Mouse (Mus musculus) gonadal fat pad, adult 2 months (tissue): ENCODE data around the gene Borcs7. TPM values are rescaled to one million over a fixed set of nuclear protein-coding genes. Genes with fewer than 3 reads are reported as not detected.
A peak's percentile ranks its signal among the peaks of the same experiment; 100 is the strongest.

Experiments used
- DNase-seq: peaks from one replicate; pipeline ENCODE4 v3.0.0-alpha.2; 2012; ENCODE audit warnings: low read depth
- polyA plus RNA-seq: library from polyadenylated mRNA; depleted of rRNA; stranded (reverse); fragments of >200 nt; gene quantifications from 2 replicates; pipeline ENCODE4 v1.2.3, GENCODE M21; 2012

Borcs7 gene
- polyA plus RNA-seq, 1 experiment, result 10.7 TPM

DNA sequence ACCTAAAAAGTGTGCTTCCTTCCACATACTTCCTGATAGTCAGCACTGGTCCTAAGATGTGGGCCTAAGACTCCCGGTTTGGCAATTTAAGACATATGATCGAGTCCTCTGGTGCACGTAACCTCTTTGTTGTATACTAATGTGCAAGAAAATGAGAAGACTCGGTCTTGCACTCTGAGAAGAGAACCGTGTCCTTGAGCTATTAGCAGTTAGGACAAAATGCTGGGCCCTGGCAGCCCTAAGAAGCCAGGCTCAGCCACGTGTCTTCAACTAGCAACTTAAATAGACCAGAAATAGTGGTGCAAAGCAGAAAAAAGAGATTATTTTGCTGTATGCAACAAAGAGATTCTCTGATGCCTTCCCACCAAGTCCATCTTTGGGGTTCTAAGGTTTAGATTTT lies 26.9 kb upstream of the Borcs7 start:
- no peak for DNase-seq

DNA sequence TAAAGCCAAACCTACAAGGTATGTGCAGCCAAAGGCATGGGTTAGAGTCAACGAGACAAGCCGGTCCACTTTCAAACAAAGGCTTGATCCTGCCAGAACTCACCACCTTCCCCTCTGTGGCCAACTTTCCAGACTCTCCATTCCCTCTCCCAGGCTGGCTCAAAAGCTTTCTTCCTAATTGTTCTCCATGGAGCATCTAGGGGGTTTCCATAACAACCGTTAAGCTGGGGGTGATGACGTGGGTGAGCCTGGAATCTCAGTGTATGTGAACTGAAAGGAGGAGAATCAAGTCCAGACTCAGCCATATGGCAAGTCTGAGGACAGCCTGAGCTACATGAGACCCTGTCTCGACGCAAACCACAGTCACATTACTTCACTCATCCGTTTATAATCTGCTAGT lies 24.2 kb upstream of the Borcs7 start:
- no peak for DNase-seq

DNA sequence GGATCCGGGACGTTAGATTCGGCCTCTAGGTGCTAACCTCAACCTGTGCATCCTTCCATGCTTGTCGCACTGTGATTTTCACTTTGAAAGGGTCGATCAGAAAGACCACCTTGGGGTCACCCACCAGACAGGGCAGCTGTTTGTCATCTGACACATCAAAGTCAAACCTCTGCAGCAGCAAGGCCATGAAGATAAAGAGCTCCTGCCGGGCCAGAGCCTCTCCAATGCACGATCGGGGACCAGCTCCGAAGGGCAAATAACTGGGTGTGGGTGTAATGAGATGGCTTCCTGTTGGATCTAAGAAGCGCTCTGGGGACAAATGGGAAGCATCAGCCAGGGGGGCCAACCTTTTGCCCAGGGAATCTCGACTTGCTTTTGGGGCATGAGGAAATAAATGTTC lies 22.4 kb upstream of the Borcs7 start:
- DNase-seq, result no peak

DNA sequence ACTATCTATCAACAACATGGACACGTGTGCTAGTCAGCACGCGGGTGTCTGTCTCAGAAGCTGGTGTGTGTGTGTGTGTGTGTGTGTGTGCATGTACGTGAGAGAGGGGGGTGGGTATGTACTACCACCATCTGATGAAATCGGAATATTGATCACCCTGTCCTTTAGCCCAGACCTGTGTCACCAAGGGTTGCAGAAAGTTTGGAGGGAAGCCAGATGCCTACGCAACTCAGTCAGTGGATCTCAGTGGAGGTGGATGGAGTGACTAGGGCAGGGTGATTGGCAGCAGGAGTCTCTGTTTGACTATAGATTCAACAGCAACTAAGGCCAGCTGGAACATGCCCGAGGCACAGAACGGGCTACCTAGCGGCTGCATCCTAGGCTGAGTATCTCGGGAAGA lies 21.4 kb upstream of the Borcs7 start:
- DNase-seq, result no peak

DNA sequence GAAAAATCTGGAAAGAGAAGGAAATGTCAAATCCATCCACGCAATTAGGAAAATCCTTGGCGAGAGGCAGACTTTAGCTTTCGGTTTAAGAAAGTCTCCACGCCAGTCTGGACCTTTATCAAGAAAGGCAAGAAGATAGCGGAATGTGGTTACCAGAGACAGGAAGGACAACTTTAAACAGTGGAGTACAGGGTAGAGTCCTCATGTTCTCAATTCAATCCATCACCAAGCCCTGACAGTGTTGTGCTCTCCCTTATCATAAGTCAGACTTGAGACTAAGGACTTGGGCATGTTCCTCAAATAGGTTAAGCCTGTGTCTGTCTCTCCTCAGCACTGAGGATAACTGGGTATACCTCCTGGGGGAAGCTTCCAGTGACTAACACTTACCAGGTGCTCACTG lies 19.9 kb upstream of the Borcs7 start:
- no peak for DNase-seq

DNA sequence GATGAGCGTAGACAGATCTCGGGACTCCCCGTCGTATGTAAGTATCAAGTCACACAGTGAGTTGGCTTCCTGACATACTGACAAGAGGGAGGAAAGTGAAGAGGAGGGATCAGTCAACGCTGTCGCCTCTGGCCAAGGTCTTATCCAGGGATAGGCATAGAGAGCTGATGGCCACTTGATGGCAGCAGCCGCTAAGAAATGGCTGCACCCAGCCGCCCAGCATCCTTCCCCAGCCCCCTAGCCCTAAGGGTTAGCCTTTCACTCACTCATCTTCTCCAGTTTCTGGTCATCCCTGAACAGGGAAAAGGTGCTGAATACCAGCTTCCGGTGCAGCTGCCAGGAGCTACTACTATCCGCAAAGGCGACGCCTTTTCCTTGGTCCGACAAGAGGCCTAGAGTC lies 19.0 kb upstream of the Borcs7 start:
- no peak for DNase-seq

DNA sequence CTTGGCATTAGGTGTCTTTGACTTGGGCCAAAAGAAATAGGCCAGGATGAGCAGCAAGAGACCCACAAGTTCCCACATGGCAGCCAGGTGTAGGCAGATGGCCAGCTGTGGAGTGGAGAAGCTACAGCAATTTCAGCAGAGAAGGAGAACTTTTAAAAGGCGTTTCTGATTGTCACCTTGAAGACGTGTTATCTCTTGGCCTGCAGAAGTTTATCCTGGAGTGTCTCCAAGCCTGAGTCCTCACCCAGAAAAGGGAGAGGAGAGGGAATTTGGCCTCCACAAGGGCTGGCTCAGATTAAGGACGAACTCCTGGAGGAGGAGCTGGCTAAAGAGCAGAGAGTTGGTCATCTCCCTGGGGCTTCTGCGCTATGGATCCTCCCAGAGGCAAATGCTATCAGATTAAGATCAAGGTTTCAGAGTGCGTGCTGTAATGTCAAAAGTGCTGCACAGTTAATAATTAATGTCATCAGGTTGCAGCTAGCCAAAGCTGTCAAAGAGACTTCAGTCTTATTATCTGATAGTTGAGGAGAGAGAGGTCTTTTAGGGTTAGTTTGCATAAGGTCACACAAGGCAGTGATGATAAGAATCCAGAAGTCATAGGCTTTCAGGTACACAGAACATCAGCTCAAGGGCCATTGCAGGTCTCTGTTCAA lies 16.8 kb upstream of the Borcs7 start, which contains the start of gene Cyp17a1:
TSS of gene Cyp17a1 (minus strand) at position 407 of the 653 bp plus-strand sequence.
- DNase-seq, result peak; percentile 44

DNA sequence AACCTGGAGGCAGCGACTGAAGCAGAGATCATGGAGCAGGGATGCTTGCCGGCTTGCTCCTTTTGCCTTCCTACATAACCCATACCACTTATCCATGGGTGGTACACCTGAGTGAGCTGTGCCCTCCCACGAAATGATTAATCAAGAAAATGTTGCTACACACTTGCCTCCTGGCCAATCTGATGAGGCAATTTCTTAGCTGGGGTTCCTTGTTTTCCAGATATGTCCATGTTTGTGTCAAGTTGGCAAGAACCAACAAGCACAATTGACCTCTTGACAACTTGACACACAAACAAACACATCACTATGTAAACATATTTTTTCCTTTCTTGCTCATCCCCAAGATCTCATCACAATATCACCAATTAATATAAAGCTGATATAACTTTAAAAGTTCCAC lies 14.1 kb upstream of the Borcs7 start:
- DNase-seq, result no peak

DNA sequence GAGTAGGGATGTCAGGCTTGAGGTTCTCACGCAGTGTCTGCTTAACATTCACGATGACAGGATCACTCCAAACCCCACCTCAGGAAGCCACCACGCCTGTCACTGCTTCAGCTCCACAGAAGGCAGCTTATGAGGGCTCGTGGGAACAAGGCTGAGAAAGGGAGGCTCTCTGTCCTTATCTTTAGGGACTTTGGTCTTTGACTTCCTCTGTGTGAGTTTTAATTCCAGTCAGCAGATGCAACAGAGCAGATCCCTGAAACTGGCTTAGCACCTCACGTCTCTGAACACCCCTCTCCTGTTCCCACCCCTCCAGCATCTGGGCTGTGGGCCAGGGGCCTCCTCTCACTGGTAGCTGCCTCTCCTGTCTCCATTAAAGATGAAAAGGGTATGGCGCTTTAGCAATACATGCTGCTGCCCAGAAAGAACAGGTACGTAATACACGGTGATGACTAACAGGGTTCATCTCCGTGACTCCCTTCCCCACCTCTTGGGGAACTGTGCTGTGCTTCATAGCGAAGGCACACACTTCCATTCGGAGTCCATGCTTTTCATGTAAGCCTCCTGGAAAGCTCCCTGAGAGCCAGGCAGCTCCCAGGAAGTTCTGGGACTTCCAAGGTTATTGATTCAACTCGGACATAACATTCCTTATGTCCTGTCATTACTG lies 9.9 kb upstream of the Borcs7 start:
- no peak for DNase-seq

DNA sequence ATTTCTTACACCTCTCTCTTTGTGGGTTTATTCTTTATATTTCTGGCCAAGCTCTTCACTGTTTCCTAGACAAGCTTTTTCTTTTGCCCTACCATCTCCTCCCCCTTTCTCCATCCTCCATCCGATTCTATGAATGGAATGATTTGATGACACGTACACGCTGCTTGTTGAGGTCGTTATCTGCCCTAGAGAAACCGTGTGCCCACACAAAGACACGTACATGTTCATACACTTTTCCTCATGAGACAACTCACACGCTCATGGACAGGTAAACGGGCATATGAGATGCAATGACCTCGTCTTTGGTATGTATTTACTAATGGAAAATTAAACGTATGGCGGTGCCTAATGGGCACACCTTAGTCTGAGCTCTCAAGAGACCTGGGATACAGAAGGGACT lies 681 bp downstream of the Borcs7 start:
- no peak for DNase-seq

DNA sequence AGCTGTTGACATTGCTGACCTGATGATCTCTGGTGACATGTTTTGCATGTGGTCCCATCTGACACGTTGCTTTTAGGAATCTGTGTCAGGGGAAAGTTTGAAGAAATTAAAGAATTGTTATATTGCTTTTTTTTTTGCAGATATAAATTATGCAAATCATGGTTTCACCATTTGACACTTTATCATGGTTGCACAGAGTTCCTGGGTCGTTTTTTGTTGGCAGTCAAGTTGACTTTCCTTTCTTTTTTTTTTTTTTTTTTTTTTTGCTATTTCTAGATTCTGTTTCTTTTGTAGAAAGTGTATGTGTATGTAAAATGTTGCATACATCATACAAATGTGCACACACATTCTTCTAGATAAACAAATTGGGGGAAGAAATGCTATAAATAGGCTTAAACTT lies 1.4 kb downstream of the Borcs7 start:
- no peak for DNase-seq

DNA sequence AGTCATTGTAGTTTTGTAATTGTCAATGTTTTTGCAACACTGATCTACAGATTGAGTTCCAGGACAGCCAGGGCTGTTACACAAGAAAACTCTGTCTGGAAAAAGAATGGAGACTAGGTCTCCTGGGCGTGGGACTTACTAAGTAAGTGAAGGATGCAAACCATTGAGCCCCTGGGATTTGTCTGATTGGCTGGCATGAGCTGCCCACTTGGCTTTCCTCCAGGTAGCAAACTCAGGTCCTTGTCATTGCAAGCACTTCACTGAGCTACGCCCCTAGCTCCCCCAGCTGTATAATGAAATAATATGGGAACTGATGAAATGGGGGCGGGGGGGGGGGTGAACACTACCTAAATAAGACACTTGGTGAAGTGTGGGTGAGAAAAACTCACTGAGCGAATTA lies 3.4 kb downstream of the Borcs7 start:
- no peak for DNase-seq

DNA sequence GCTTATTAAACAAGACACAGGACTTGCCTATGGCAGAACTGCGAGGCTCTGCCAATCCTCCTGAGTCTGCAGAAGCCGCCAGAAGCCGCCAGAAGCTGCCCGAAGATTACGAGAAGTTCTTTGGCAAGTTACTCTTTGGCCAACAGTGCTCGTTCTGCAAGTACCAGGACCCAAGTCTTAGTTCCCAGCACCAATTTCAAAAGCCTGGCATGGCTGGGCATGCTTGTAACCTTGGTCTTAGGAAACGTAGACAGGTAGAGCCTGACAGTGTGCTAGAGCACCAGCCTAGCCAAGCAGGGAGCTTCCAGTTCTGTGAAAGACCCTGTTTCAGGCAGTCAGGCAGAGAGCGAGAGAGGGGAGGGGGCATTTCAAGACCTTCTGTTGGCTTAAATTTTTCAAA lies 6.8 kb downstream of the Borcs7 start:
- peak; percentile 90 for DNase-seq

DNA sequence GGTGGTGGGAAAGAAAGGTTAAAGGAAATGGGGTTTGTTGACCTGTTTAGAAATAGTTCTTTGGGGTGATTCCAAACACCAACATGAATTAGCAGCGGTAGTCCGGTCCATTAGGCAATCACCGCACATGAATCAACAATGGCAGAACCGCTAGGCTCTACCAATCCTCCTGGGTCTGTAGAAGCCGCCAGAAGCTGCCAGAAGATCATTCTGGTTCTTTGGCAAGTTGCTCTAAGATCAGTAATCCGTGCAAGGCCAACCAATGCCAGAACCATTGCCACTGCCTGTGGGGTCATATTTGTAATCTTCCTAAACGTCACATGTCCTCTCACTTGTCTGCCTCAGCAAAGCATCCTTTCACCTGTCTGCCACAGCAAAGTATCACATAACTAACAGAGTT lies 7.2 kb downstream of the Borcs7 start:
- peak; percentile 94 for DNase-seq

DNA sequence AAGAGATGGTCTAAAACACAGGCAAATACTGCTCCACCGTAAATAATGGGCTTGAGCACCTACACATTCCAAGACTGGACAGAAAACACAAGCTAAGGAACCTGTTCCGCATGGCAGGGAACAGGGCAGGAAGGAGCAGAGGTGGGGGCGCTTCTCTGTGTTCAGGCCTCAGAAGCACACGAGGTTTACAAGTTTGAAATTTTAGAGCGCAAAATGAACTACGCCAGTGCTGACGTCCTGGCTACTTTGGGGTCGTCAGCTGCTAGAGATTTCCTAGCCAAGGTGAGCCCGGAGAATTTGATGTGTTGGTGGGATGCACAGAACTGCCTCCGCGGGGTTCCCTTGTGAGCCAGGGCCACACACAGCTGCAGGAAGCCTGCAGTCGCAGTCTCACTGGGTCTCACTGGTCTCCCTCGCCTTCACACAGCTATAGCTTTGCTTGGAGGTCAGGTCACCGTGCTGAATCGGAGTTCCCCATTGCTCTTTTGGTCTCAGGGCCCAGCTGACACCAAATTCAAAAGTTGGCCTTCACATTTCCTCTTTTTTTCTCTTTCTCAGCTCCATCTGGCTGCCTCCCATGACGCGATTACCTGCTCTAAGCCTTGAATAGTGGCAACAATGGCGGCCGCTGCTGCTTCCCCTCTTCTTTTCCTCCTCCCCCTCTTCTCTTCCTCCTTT lies 8.3 kb downstream of the Borcs7 start:
- DNase-seq, result no peak

DNA sequence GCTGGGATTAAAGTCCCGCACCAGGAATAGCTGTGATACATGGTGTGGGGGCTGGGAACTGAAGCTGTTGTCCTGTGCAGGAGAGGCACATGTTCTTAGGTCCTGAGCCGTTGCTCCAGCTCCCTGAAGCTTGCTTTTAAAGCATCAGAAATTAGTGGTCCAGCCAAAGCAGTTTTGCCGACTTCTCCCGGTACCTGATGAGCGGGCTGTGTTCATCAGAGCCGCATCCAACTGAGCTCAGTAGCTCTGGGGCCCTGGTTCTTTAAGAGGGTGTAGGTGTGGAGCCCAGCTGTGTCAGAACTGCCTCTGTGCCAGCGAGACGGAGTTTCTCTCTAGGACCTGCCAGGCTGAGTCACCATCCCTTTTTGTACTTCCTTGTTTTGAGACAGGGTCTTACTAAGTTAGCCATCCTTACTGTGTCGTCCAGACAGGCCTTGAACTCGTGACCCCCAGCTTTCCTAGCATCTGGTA lies 9.3 kb downstream of the Borcs7 start:
- DNase-seq, result no peak

DNA sequence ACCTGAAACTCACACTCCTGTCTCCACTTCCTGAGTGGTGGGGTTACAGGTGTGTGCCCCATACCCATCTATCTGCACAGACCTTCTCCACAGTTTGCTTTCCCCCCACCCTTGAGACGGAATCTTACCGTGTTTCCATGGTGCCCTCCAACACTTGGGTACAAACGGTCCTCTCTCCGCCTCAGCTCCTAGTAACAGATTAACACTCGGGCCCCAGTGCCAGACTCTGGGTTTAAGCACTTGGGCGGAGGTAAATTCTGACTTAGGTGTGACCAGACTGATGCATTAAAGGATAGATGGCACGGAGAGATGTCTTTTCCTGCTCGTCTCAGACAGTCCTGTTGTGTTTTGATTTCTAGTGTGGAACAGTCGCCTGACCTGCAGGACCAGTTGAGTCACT lies 11.4 kb downstream of the Borcs7 start:
- DNase-seq, result no peak

DNA sequence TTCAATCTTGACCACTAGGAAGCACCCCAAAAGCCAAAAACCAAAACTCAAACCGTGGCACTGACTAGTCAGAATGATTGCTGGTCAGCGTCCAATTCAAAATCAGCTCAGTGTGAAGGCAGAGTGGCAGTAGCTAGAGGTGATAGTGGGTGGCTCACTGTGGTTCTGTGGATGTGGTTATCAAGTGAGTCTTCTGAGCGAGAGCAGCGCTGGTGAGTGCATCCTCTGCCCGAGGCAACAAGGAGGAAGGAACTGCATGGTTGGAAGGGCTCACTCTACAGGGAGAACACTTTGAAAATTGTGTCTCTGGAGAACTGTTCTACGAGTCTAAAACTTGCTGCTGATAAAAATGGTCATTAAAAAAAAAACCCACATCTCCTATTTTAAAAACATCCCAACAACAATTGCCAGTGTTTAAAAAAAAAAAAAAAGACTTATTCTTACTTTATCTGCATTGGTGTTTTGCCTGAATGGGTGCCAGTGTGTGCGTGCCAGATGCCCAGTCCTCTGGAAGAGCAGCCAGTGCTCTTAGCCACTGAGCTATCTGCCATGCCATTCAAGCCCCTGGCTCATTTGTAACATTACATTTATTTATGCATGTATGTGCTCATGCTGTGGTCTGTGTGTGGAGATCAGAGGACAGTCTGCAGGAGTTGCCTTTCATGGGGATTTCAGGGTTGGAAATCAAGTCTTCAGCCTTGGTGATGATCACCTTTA lies 16.2 kb downstream of the Borcs7 start:
- no peak for DNase-seq

DNA sequence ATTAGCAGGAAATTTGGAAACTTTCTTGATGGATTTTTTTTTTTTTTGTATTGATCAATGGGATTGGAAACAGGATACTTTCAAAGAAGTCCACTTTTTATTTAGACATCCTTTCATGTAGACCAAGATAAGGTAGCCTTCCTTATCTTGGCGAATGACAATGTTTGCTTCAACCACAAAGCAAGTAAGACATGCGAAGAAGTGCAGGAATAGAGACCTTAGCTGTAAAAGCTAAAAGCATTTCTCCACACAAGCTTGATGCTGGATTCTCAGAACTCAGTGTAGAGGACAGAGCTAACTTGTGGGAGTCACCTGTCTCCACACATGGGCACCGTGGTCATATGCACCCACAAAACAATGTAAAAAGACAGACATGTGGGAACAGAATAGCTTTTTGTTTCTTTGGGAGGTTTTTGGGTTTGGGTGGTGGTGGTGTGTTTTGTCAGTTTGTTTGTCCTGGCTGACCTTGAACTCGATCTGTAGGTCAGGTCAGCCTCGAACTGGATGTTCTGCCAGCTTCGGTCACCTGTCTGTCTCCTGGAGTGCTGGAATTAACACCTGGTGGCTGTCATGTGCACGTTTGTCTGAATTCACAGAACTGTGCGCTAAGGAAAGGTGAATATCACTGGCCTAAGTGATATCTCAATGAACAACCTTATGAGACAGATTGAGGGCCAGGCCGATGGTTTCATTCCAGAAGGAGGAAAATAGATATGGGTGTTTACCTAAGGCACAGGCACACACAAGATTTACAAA lies 17.0 kb downstream of the Borcs7 start:
- DNase-seq, result no peak

DNA sequence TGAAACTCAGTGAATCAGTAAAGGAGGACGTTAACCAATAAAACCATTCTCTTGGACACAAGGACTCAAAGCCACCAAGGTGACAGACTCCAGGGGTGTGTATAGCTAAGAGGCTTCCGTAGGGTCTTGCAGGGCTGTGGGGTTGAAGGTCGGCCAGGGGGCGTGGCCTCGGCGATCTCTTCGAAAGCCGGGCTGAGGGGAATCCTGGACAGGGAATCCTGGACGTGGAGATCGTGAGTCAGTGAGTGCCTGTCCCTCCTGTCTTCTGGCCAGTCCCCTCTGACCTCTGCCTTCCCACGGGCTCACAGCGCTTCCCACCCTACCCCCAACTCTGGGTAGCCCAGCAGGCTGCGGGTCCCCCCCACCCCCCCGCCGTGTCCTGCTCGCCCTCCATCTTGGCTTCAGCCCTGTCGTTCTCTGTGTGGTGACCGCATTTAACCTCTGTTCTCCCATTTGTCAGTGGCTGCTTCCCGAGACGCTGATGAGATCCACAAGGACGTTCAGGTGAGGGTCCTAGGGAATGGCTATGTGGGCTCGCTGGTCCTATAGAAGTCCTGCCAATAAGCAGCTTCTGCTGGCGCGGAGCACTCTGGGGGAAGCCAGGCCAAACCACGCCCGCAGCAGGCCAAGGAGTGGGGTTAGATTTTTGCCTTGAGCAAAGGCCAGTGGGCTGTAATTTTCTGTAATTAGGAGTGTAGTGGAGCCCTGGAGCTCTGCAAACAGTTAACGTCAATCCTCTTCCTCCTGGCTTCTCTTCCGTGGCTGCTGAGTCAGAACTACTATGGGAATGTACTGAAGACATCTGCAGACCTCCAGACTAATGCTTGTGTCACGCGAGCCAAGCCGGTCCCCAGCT lies 17.8 kb downstream of the Borcs7 start, which contains the start of gene As3mt:
TSS of gene As3mt (plus strand) at position 163 of the 856 bp plus-strand sequence.
- no peak for DNase-seq

DNA sequence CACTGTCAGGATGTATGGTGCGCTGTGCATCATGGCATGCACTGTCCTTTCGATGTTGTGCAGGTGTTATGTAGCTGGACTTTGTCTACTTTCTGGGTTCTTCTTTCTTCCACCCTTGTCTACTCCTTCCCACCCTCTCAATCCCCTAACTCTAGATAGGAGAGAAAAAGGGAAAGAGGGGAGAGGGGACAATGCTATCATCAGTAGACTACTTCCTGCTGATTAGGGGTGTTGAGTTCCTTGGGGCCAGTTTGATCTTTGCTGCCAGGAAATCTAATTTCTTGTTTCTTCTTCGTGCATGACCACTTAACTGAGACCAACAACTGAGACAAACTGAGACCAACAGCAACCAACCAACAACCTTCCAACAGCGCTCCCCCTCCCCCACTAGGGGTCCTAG lies 20.9 kb downstream of the Borcs7 start:
- no peak for DNase-seq
